Mouse (Mus musculus): Measurements from ENCODE around the gene Cfi. TPM values are rescaled to one million over a fixed set of nuclear protein-coding genes. Genes with fewer than 3 reads are reported as not detected.

Cfi gene
- polyA plus RNA-seq (2015; fragmentation: Nextera tagmentation; extraction: Ambion mirVana), result 0.49 and 0.50 TPM in 2 replicates

DNA sequence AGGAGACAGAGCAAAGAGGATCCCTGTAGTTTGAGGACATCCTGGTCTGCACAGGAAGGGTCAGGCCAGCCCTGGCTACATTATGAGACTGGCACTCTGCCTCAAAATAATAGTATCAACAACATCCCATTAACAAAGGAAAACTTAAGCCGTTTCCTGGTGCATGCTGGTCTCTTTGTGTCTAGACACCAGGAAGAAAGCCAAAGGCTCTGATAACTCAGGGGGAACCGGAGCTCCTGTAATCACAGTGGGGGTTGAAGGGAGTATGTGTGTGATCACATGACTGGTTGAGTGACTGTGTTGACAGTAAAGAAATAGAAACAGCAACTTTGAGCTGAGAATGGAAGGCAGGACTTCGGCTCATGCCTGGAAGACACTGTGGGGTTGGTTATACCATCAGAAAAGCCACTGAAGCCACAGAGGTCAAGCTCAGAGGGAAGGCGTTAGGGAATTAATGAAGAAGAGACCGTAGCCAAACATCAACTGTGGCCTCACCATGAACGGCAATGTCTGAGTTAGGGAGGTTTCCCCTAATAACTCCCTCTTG, at the start of gene Cfi:
TSS of gene Cfi (plus strand) at position 497 of the 547 bp plus-strand sequence.
- H3K27me3 ChIP-seq (replicated peaks), result 0 out of 2 replicates have a peak, but pooled peaks cover 3% of the 10 kb centered on the region
- H3K27ac ChIP-seq, result no peak within 1 kb of the TSS
- H3K36me3 ChIP-seq (replicated peaks), result no peaks in the 10 kb centered on the region
- H3K9ac ChIP-seq, result no peak within 1 kb of the TSS
- H3K4me3 ChIP-seq, result no peak within 1 kb of the TSS
- H3K9me3 ChIP-seq, result no peaks in the 10 kb centered on the region
- 0 out of 2 replicates have a peak, but pooled peaks cover 2% of the 10 kb centered on the region for H3K4me1 ChIP-seq
- H3K4me2 ChIP-seq, result peak within 1 kb of the TSS; percentile 5; the same call in 1 of the 2 replicates
- ATAC-seq (replicated peaks), result no peak
- WGBS, result 61% methylated on average over 6 of the region's 6 CpGs

DNA sequence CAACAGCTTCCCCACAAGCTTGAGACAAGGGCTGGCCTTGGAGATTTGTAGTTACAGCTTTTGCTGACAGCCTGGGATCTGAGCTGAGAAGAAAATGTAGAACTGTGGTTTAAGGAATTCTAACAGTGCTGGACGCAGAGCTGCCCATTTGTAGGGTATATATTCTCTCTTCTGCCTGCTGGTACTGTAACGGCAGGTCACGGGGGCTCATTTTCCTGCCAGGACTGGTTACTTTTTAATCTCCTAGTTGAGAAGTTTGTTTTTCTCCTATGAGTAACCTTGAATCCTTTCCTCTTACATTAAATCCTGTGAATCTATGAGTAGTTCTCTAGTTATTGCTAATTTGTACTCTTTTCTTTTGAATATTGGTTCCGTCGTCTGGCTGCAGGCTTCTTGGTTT, 41.9 kb upstream of the Cfi start:
- WGBS, result 92% methylated on average over 5 of the region's 5 CpGs
- no peaks in the 10 kb centered on the region for H3K4me1 ChIP-seq
- H3K9ac ChIP-seq, result no peak overlapping the region
- H3K9me3 ChIP-seq, result no peaks in the 10 kb centered on the region
- no peak overlapping the region for H3K27ac ChIP-seq
- no peak overlapping the region for H3K4me3 ChIP-seq
- no peaks in the 10 kb centered on the region for H3K36me3 ChIP-seq (replicated peaks)
- H3K27me3 ChIP-seq (replicated peaks), result no peaks in the 10 kb centered on the region
- no peak for ATAC-seq (replicated peaks)
- no peak overlapping the region for H3K4me2 ChIP-seq

- no peak for ATAC-seq (replicated peaks)
- 74% methylated on average over 5 of the region's 5 CpGs for WGBS
- no peaks in the 10 kb centered on the region for H3K27me3 ChIP-seq (replicated peaks)
These were observed 38.3 kb upstream of the Cfi start for GRCm38 (mm10) chr3:129797341-129797740.

DNA sequence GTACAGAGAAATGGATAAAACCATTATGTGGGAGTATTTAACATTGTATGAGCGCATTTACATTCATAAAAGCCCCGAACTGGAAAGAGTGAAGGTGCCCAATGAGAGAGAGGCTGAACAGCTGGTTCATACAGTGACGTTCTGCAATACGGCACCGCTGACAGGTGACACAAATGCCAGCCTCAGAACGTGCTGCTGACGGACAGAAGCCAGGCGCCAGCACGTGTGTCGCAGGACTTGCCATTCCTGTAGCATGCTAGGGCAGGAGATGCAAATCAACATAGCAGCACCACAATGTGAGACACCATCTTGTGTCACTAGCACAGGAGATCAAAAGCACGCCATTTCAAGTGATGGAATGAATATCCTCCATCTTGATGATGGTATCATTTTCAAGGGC, 37.1 kb upstream of the Cfi start:
- Histone ChIP-seq H3K27me3 (replicated peaks) (no peaks in the 10 kb centered on the region), H3K4me3 (no peak overlapping the region), H3K4me1 (no peaks in the 10 kb centered on the region), H3K4me2 (no peak overlapping the region), H3K9me3 (no peaks in the 10 kb centered on the region), H3K27ac (no peak overlapping the region), H3K36me3 (replicated peaks) (no peaks in the 10 kb centered on the region), H3K9ac (no peak overlapping the region)
- WGBS, result 88% methylated on average over 11 of the region's 11 CpGs
- ATAC-seq (replicated peaks), result no peak

More at GRCm38 (mm10) chr3:129797341-129797740, 38.3 kb upstream of the Cfi start:
- no peak overlapping the region for H3K4me2 ChIP-seq
- no peak overlapping the region for H3K9ac ChIP-seq
- H3K9me3 ChIP-seq, result no peaks in the 10 kb centered on the region
- H3K27ac ChIP-seq, result no peak overlapping the region
- H3K4me3 ChIP-seq, result no peak overlapping the region
- no peaks in the 10 kb centered on the region for H3K36me3 ChIP-seq (replicated peaks)
- no peaks in the 10 kb centered on the region for H3K4me1 ChIP-seq

DNA sequence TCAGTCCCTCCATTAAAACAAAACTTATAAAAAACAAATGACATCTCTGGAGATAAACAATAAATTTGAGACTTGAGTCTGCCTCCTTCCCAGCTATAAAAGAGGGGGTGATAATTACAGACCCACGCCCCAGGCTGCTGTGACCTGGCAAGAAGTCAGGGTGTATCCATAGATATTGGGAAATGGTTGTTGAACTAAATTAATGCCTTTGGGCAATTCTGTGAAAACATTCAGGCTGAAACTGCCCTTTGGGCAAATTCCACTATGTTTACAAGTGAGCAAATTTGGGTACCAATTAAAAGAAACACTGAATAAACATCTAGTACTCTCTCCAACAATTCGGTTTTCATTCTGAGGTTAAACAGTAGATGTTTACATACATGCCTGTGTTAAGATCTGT, 36.7 kb upstream of the Cfi start:
- Histone ChIP-seq H3K4me2 (no peak overlapping the region), H3K27me3 (replicated peaks) (no peaks in the 10 kb centered on the region), H3K4me3 (no peak overlapping the region), H3K4me1 (no peaks in the 10 kb centered on the region), H3K9ac (no peak overlapping the region), H3K9me3 (no peaks in the 10 kb centered on the region), H3K27ac (no peak overlapping the region), H3K36me3 (replicated peaks) (no peaks in the 10 kb centered on the region)
- WGBS, result 89% methylated on average over 2 of the region's 2 CpGs
- ATAC-seq (replicated peaks), result no peak

- no peak within 1 kb of the TSS for H3K4me3 ChIP-seq
- no peak within 1 kb of the TSS for H3K9ac ChIP-seq
- H3K9me3 ChIP-seq, result no peaks in the 10 kb centered on the region
- H3K27me3 ChIP-seq (replicated peaks), result no peaks in the 10 kb centered on the region
- no peak within 1 kb of the TSS for H3K27ac ChIP-seq
- no peak for ATAC-seq (replicated peaks)
- 78% methylated on average over 10 of the region's 10 CpGs for WGBS
- H3K36me3 ChIP-seq (replicated peaks), result no peaks in the 10 kb centered on the region
- no peak within 1 kb of the TSS for H3K4me2 ChIP-seq
- no peaks in the 10 kb centered on the region for H3K4me1 ChIP-seq
These were observed 31.9 kb upstream of the Cfi start, which contains the start of gene Lrit3 for GRCm38 (mm10) chr3:129803765-129804164. Gene Lrit3, minus strand, starts transcription at chr3:129804030.

DNA sequence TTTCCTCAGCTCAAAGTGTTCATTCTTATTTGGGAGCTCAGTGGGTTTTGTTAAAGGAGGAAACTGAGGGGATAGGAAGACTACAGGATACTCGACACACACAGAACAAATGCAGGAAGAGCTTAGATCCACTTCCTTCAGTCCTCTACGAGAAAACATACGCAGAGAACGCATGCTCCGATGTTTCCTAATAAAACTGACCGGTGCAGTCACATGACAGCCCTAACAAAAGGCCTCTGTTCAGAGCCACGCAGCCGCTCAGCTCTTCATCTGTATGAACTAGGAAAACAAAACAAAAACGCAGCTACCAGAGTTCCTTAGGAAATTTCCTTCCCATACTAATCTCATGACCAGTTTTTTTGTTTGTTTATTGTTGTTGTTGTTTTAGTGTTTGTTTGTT, 14.8 kb upstream of the Cfi start:
- no peak for ATAC-seq (replicated peaks)
- Histone ChIP-seq H3K36me3 (replicated peaks) (peaks cover 24% of the 10 kb centered on the region), H3K27me3 (replicated peaks) (no peaks in the 10 kb centered on the region)

DNA sequence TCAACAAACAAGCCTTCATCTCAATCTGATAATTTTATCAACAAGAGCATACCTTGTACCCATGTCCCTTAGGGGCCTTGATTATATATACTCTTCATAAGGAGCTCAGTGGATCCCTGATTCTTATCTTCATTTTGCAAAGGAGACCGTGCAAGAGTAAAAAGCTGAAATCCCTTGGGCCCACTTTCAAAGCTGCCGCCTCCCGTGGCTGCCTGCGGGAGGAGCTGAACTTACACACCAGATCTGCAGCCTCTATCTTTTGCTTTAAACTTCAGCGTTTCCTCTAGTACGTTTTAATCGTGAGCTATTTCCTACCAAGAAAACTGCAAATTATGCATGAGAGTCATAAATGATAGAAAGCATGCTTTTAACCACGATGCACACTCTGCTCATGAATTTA, 13.9 kb upstream of the Cfi start:
- H3K36me3 ChIP-seq (replicated peaks), result peaks cover 24% of the 10 kb centered on the region
- H3K27ac ChIP-seq, result no peak overlapping the region
- no peaks in the 10 kb centered on the region for H3K4me1 ChIP-seq
- no peaks in the 10 kb centered on the region for H3K9me3 ChIP-seq
- ATAC-seq (replicated peaks), result no peak
- 75% methylated on average over 8 of the region's 8 CpGs for WGBS
- H3K9ac ChIP-seq, result no peak overlapping the region
- no peaks in the 10 kb centered on the region for H3K27me3 ChIP-seq (replicated peaks)
- H3K4me3 ChIP-seq, result no peak overlapping the region
- no peak overlapping the region for H3K4me2 ChIP-seq

More for the DNA sequence above, 14.8 kb upstream of the Cfi start:
- Histone ChIP-seq H3K4me1 (no peaks in the 10 kb centered on the region), H3K27ac (no peak overlapping the region), H3K4me2 (no peak overlapping the region), H3K9me3 (no peaks in the 10 kb centered on the region), H3K4me3 (no peak overlapping the region), H3K9ac (no peak overlapping the region)
- 62% methylated on average over 9 of the region's 9 CpGs for WGBS

DNA sequence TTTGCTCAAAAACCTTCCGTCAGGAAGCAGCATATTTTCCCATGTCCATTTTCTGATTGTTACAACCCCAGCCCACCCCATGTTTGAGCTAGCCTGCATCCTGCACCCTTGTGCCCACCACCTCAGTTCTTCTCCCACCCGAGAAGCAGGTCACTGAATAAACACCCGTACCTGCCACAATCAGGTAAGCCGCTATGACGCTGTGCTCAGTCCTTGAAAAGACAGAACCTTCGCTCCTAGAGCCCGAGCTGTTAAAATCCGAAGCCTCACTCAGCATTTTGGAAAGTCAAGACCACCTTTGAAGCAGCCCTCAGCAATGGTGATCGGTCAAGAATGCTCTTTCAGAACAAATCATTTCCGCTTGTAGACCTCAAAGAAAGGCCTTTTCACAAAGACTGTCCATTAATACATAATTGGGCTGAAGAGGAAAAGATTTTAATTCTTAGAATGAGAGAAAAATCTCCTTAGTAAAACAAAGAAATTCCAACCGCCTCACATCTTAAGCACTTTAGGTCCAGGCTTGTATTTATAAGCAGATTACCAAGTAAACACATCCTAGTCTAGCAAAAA, 13.4 kb upstream of the Cfi start, which contains the start of gene Rrh:
TSS of gene Rrh (minus strand) at position 382 of the 570 bp plus-strand sequence.
- no peaks in the 10 kb centered on the region for H3K9me3 ChIP-seq
- H3K36me3 ChIP-seq (replicated peaks), result peaks cover 24% of the 10 kb centered on the region
- H3K27ac ChIP-seq, result no peak within 1 kb of the TSS
- ATAC-seq (replicated peaks), result no peak
- 75% methylated on average over 11 of the region's 11 CpGs for WGBS
- no peak within 1 kb of the TSS for H3K4me2 ChIP-seq
- no peak within 1 kb of the TSS for H3K4me3 ChIP-seq
- no peaks in the 10 kb centered on the region for H3K4me1 ChIP-seq
- H3K9ac ChIP-seq, result no peak within 1 kb of the TSS
- no peaks in the 10 kb centered on the region for H3K27me3 ChIP-seq (replicated peaks)

DNA sequence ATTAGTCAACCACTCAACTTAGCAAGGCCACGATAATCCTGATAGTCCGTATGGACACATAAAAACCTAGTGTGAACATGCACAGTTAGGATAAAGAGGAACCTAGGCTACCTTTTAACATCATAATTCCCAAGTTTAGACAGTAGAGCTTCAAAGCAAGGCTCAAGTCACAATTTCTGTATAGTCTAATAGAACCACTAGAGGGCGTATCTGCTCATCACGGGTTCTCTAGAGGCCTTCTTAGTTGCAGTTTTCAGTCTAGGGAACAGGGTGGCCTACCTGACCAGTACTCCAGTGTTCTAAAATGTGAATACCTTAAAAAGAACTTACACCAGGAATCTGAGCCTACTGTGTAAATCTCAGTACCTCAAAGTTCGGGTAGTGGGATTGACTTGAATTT, 12.4 kb upstream of the Cfi start:
- H3K27ac ChIP-seq, result no peak overlapping the region
- H3K4me1 ChIP-seq, result peaks cover under 1% of the 10 kb centered on the region; the same call in 1 of the 2 replicates
- 56% methylated on average over 5 of the region's 5 CpGs for WGBS
- no peaks in the 10 kb centered on the region for H3K9me3 ChIP-seq
- H3K27me3 ChIP-seq (replicated peaks), result no peaks in the 10 kb centered on the region
- peaks cover 24% of the 10 kb centered on the region for H3K36me3 ChIP-seq (replicated peaks)
- no peak for ATAC-seq (replicated peaks)
- no peak overlapping the region for H3K9ac ChIP-seq
- no peak overlapping the region for H3K4me2 ChIP-seq
- no peak overlapping the region for H3K4me3 ChIP-seq

DNA sequence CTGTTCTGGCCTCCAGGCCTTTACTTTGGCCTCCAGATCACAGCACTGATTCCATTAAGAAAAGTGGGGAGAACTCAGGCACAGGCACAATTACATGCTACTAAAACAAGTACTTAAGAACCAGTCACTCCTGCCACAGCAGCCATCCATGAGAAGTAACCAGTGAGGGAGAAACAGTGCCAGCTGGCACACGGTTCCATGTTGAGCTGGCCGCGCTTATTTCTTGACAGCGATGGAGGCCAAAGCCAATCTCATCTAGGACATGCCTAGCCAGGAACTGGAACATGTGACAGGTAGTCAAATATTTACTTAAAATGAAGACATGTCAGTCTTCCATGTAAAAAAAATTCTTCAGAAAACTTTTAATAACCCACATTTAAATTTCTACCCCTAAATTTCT, 11.5 kb upstream of the Cfi start:
- ATAC-seq (replicated peaks), result no peak
- H3K4me3 ChIP-seq, result no peak overlapping the region
- no peak overlapping the region for H3K27ac ChIP-seq
- peaks cover 7% of the 10 kb centered on the region for H3K4me1 ChIP-seq
- 89% methylated on average over 4 of the region's 4 CpGs for WGBS
- no peak overlapping the region for H3K9ac ChIP-seq
- H3K4me2 ChIP-seq, result no peak overlapping the region
- peaks cover 24% of the 10 kb centered on the region for H3K36me3 ChIP-seq (replicated peaks)
- no peaks in the 10 kb centered on the region for H3K9me3 ChIP-seq
- no peaks in the 10 kb centered on the region for H3K27me3 ChIP-seq (replicated peaks)

GRCm38 (mm10) chr3:129824891-129825290, 10.8 kb upstream of the Cfi start:
- H3K4me2 ChIP-seq, result no peak overlapping the region
- H3K9me3 ChIP-seq, result no peaks in the 10 kb centered on the region
- no peaks in the 10 kb centered on the region for H3K27me3 ChIP-seq (replicated peaks)
- H3K36me3 ChIP-seq (replicated peaks), result peaks cover 24% of the 10 kb centered on the region
- ATAC-seq (replicated peaks), result no peak
- WGBS, result 95% methylated on average over 10 of the region's 10 CpGs
- H3K9ac ChIP-seq, result no peak overlapping the region
- peaks cover 15% of the 10 kb centered on the region for H3K4me1 ChIP-seq
- H3K4me3 ChIP-seq, result no peak overlapping the region
- no peak overlapping the region for H3K27ac ChIP-seq

DNA sequence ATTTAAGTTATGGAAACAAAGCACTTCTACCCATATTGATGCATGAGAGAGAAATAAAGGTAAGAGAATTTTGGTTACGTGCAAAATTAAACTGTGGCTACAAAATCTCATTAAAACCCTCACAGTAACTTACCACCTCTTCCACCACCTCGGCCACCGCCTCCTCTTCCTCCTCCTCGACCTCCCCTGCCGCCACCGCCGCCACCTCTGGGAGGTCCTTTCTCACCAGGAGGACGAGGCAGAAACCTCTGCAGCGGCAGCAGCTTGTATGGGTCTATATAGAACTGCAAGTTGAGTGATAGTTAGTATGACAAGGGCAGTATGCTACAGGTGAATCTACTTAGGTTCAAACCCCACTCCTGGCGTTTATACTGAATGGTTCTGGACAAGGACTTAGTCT, 9.0 kb upstream of the Cfi start:
- H3K36me3 ChIP-seq (replicated peaks), result peaks cover 24% of the 10 kb centered on the region
- no peaks in the 10 kb centered on the region for H3K9me3 ChIP-seq
- no peak overlapping the region for H3K27ac ChIP-seq
- H3K4me3 ChIP-seq, result no peak overlapping the region
- 92% methylated on average over 10 of the region's 10 CpGs for WGBS
- H3K4me2 ChIP-seq, result no peak overlapping the region
- no peak for ATAC-seq (replicated peaks)
- no peak overlapping the region for H3K9ac ChIP-seq
- no peaks in the 10 kb centered on the region for H3K27me3 ChIP-seq (replicated peaks)
- peaks cover 20% of the 10 kb centered on the region for H3K4me1 ChIP-seq
